Mouse (Mus musculus): Measurements from ENCODE around the gene Gm28047. TPM values are rescaled to one million over a fixed set of nuclear protein-coding genes. Genes with fewer than 3 reads are reported as not detected.

The Gm28047 gene
- total and polyA plus RNA-seq, 2 experiments, result not detected

DNA sequence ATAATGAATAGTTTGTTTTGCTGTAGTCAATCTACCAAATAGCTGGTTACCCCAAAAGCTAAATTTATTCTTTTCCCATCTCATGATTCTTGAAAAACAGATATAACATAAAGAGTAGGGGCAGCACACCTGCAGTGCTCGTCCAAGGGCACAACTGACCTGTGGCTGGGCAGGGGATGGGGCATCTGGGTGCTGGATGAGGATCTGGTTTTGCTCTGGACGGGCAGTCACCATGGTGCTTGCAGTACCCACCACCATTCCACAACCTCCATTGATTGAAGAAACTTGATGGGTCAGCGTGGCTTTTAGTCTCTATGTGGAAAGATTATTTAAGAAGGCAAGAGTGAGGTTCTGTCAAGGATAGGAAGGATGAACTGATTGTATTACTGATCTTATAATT lies 78.6 kb downstream of the Gm28047 start:
- Histone ChIP-seq H3K4me3 (ENCODE audit: insufficient read depth, low read depth, low read length) (no peak overlapping the region), H3K27me3 (ENCODE audit: control insufficient read depth, insufficient read depth, low read length) (no peaks in the 10 kb centered on the region), H3K4me1 (ENCODE audit: control insufficient read depth, insufficient read depth, low read length) (0 out of 2 replicates have a peak, but pooled peaks cover 2% of the 10 kb centered on the region), H3K79me2 (ENCODE audit: control insufficient read depth, insufficient read depth, low read length) (no peaks in the 10 kb centered on the region; the same call in none of the 2 replicates), H3K9ac (ENCODE audit: low read depth, low read length) (no peak overlapping the region), H3K27ac (replicated peaks; ENCODE audit: insufficient read depth, low read depth, low read length) (no peak overlapping the region), H3K36me3 (ENCODE audit: control insufficient read depth, insufficient read depth, low read length) (peaks cover 40% of the 10 kb centered on the region)
- no peak for TF ChIP-seq POLR2A (IDR thresholded peaks at IDR 0.05; ENCODE audit: extremely low read depth, insufficient read depth, low read length)
- 95% methylated on average over 3 of the region's 3 CpGs for WGBS
- no peak for DNase-seq (ENCODE audit: extremely low read depth, low read depth, low spot score)

GRCm38 (mm10) chr15:102544801-102545200 lies 80.1 kb downstream of the Gm28047 start:
- H3K36me3 ChIP-seq (ENCODE audit: control insufficient read depth, insufficient read depth, low read length), result peaks cover 47% of the 10 kb centered on the region
- TF ChIP-seq CTCF (IDR thresholded peaks at IDR 0.05; ENCODE audit: low read depth, low read length) (no peak), POLR2A (IDR thresholded peaks at IDR 0.05; ENCODE audit: extremely low read depth, insufficient read depth, low read length) (no peak)

GRCm38 (mm10) chr15:102533926-102534325 lies 90.9 kb downstream of the Gm28047 start:
- Histone ChIP-seq H3K27ac (replicated peaks; ENCODE audit: insufficient read depth, low read depth, low read length) (no peak overlapping the region), H3K4me3 (ENCODE audit: insufficient read depth, low read depth, low read length) (no peak overlapping the region), H3K36me3 (ENCODE audit: control insufficient read depth, insufficient read depth, low read length) (peaks cover 58% of the 10 kb centered on the region), H3K79me2 (ENCODE audit: control insufficient read depth, insufficient read depth, low read length) (no peaks in the 10 kb centered on the region), H3K27me3 (ENCODE audit: control insufficient read depth, insufficient read depth, low read length) (no peaks in the 10 kb centered on the region), H3K9ac (ENCODE audit: low read depth, low read length) (no peak overlapping the region), H3K4me1 (ENCODE audit: control insufficient read depth, insufficient read depth, low read length) (no peaks in the 10 kb centered on the region)
- DNase-seq (ENCODE audit: extremely low read depth, low read depth, low spot score), result no peak
- WGBS, result 95% methylated on average over 7 of the region's 7 CpGs
- TF ChIP-seq POLR2A (IDR thresholded peaks at IDR 0.05; ENCODE audit: extremely low read depth, insufficient read depth, low read length) (no peak), CTCF (IDR thresholded peaks at IDR 0.05; ENCODE audit: low read depth, low read length) (no peak)

More at GRCm38 (mm10) chr15:102544801-102545200, 80.1 kb downstream of the Gm28047 start:
- 97% methylated on average over 4 of the region's 4 CpGs for WGBS
- Histone ChIP-seq H3K4me1 (ENCODE audit: control insufficient read depth, insufficient read depth, low read length) (0 out of 2 replicates have a peak, but pooled peaks cover 2% of the 10 kb centered on the region), H3K27ac (replicated peaks; ENCODE audit: insufficient read depth, low read depth, low read length) (no peak overlapping the region), H3K4me3 (ENCODE audit: insufficient read depth, low read depth, low read length) (no peak overlapping the region), H3K79me2 (ENCODE audit: control insufficient read depth, insufficient read depth, low read length) (no peaks in the 10 kb centered on the region; the same call in 1 of the 2 replicates), H3K27me3 (ENCODE audit: control insufficient read depth, insufficient read depth, low read length) (no peaks in the 10 kb centered on the region), H3K9ac (ENCODE audit: low read depth, low read length) (no peak overlapping the region)
- no peak for DNase-seq (ENCODE audit: extremely low read depth, low read depth, low spot score)

- no peaks in the 10 kb centered on the region for H3K79me2 ChIP-seq (ENCODE audit: control insufficient read depth, insufficient read depth, low read length)
- DNase-seq (ENCODE audit: extremely low read depth, low read depth, low spot score), result no peak
- H3K27me3 ChIP-seq (ENCODE audit: control insufficient read depth, insufficient read depth, low read length), result no peaks in the 10 kb centered on the region
These were observed 92.6 kb downstream of the Gm28047 start for GRCm38 (mm10) chr15:102532106-102532900.

DNA sequence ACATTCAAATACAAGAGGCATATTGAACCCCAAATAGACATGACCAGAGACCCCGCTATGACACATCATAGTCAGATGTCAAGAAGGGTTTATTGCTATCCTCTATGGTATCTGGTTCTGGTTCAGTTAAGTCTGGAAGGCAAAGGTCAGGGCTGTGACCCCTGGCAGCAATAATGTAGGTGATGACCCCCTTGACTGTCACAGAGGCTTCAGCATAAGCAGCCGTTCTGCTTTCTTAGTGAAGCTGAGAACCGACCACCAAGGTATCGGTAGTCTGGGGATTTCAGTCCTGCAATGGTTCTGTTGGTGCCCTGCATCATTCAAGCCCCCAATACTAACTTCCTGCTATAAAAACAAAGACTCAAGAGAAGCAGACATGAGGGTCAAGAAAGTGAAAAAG lies 93.3 kb downstream of the Gm28047 start:
- no peak for DNase-seq (ENCODE audit: extremely low read depth, low read depth, low spot score)
- no peak overlapping the region for H3K9ac ChIP-seq (ENCODE audit: low read depth, low read length)
- TF ChIP-seq CTCF (IDR thresholded peaks at IDR 0.05; ENCODE audit: low read depth, low read length) (no peak), POLR2A (IDR thresholded peaks at IDR 0.05; ENCODE audit: extremely low read depth, insufficient read depth, low read length) (no peak)
- H3K4me3 ChIP-seq (ENCODE audit: insufficient read depth, low read depth, low read length), result no peak overlapping the region
- H3K27me3 ChIP-seq (ENCODE audit: control insufficient read depth, insufficient read depth, low read length), result no peaks in the 10 kb centered on the region
- 78% methylated on average over 4 of the region's 4 CpGs for WGBS
- H3K79me2 ChIP-seq (ENCODE audit: control insufficient read depth, insufficient read depth, low read length), result no peaks in the 10 kb centered on the region
- H3K4me1 ChIP-seq (ENCODE audit: control insufficient read depth, insufficient read depth, low read length), result no peaks in the 10 kb centered on the region
- H3K36me3 ChIP-seq (ENCODE audit: control insufficient read depth, insufficient read depth, low read length), result peaks cover 53% of the 10 kb centered on the region
- H3K27ac ChIP-seq (replicated peaks; ENCODE audit: insufficient read depth, low read depth, low read length), result no peak overlapping the region

More at GRCm38 (mm10) chr15:102532106-102532900, 92.6 kb downstream of the Gm28047 start:
- H3K36me3 ChIP-seq (ENCODE audit: control insufficient read depth, insufficient read depth, low read length), result peaks cover 57% of the 10 kb centered on the region
- H3K4me3 ChIP-seq (ENCODE audit: insufficient read depth, low read depth, low read length), result no peak overlapping the region
- H3K4me1 ChIP-seq (ENCODE audit: control insufficient read depth, insufficient read depth, low read length), result no peaks in the 10 kb centered on the region
- no peak overlapping the region for H3K9ac ChIP-seq (ENCODE audit: low read depth, low read length)
- H3K27ac ChIP-seq (replicated peaks; ENCODE audit: insufficient read depth, low read depth, low read length), result no peak overlapping the region
- WGBS, result 93% methylated on average over 3 of the region's 3 CpGs
- TF ChIP-seq CTCF (IDR thresholded peaks at IDR 0.05; ENCODE audit: low read depth, low read length) (no peak), POLR2A (IDR thresholded peaks at IDR 0.05; ENCODE audit: extremely low read depth, insufficient read depth, low read length) (no peak)

DNA sequence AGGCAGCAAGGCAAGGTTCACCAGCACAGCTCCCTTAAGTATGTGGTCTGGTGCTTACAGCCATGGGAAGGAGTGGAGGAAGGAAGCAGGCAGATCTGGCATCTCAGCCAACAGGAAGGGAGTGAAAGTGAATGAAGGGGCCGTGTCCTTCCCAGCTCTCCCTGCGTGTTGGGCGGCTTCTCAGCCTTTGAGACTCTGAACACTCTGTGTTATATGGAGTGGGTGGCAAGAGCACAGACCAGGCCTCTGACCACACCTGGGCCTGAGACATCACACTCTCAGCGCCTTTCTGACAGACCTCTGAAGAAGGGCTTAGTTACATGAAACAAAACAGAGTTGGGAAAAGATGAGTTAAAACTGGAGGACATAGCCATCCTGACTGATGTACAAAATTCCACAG lies 94.3 kb downstream of the Gm28047 start:
- 86% methylated on average over 4 of the region's 4 CpGs for WGBS
- no peaks in the 10 kb centered on the region for H3K4me1 ChIP-seq (ENCODE audit: control insufficient read depth, insufficient read depth, low read length)
- no peaks in the 10 kb centered on the region for H3K27me3 ChIP-seq (ENCODE audit: control insufficient read depth, insufficient read depth, low read length)
- peaks cover 47% of the 10 kb centered on the region for H3K36me3 ChIP-seq (ENCODE audit: control insufficient read depth, insufficient read depth, low read length)
- H3K27ac ChIP-seq (replicated peaks; ENCODE audit: insufficient read depth, low read depth, low read length), result no peak overlapping the region
- no peaks in the 10 kb centered on the region for H3K79me2 ChIP-seq (ENCODE audit: control insufficient read depth, insufficient read depth, low read length)
- no peak overlapping the region for H3K9ac ChIP-seq (ENCODE audit: low read depth, low read length)
- H3K4me3 ChIP-seq (ENCODE audit: insufficient read depth, low read depth, low read length), result no peak overlapping the region
- no peak for DNase-seq (ENCODE audit: extremely low read depth, low read depth, low spot score)
- no peak for TF ChIP-seq CTCF (IDR thresholded peaks at IDR 0.05; ENCODE audit: low read depth, low read length)
- TF ChIP-seq POLR2A (IDR thresholded peaks at IDR 0.05; ENCODE audit: extremely low read depth, insufficient read depth, low read length), result no peak

Measured in liver, adult 2 months (tissue).